ENCODE assay signal across 11 mouse cellular contexts in the genomic region with DNA sequence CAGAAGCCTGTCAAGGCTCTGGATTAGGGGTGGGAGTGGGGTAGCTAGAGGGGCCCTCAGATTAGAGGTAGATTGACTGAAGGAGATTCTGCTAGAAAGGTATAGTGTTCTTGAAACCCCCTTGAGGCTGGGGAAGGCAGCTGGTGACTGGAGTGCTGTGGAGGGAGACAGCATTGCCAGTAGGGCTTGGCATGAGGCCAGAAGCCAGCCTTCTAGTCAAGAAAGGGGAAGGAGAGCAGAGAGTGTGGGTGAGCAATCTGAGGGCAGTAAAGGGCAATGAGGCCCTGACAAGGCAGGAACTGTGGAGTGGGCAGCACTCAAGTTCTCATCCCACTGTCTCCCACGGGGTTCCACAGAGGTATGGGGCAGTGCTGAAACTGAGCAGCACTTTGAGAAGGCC. TPM values are rescaled to one million over a fixed set of nuclear protein-coding genes. Genes with fewer than 3 reads are reported as not detected.
DNase-seq lines count a peak whose midpoint lies in the region; ATAC-seq and TF ChIP-seq lines count a peak whose summit lies in the region.
"Had no signal": no experiment of that assay in that cellular context is flagged by ENCODE, and none has a peak within 500 bp of the region (broad histone marks: within the 10 kb centered on the region; RNA-seq: fewer than 3 reads in every experiment).

No protein-coding gene starts in this region.

- no peak for TF ChIP-seq POLR2A in limb, embryonic 14.5 days (IDR thresholded peaks at IDR 0.05; ENCODE audit: borderline replicate concordance, extremely low read depth, insufficient read depth, insufficient read length)

- ATAC-seq in limb, embryonic 14.5 days (ENCODE audit: low FRiP score, low read depth) = no peak

- no peaks in the 10 kb centered on the region for H3K27me3 ChIP-seq in limb, embryonic 14.5 days (ENCODE audit: control insufficient read depth, insufficient read depth, low read length)
- H3K27me3 ChIP-seq in limb, embryonic 10.5 days (ENCODE audit: low read depth, poor library complexity, severe bottlenecking) = peaks cover 12% of the 10 kb centered on the region
- H3K27me3 ChIP-seq in megakaryocyte, embryonic 14.5 days (replicated peaks) = peaks cover 41% of the 10 kb centered on the region

- no peaks in the 10 kb centered on the region for H3K9me3 ChIP-seq in limb, embryonic 14.5 days (ENCODE audit: control insufficient read depth, low read length)
- H3K9me3 ChIP-seq in limb, embryonic 10.5 days (replicated peaks) = no peaks in the 10 kb centered on the region
- no peaks in the 10 kb centered on the region for H3K9me3 ChIP-seq in megakaryocyte, embryonic 14.5 days

- WGBS in limb, embryonic 14.5 days = 100% methylated on average over 1 of the region's 1 CpGs
- WGBS in limb, embryonic 10.5 days = 60% methylated on average over 1 of the region's 1 CpGs

- H3K9ac ChIP-seq in limb, embryonic 14.5 days (ENCODE audit: low read depth, low read length, severe bottlenecking) = no peak overlapping the region

- no peak overlapping the region for H3K4me2 ChIP-seq in limb, embryonic 14.5 days (replicated peaks; ENCODE audit: low read depth, low read length, severe bottlenecking)

- no peaks in the 10 kb centered on the region for H3K4me1 ChIP-seq in limb, embryonic 14.5 days (ENCODE audit: control insufficient read depth, insufficient read depth, low read length)
- peaks cover 13% of the 10 kb centered on the region for H3K4me1 ChIP-seq in limb, embryonic 10.5 days
- peaks cover 8% of the 10 kb centered on the region; the same call in 1 of the 2 replicates for H3K4me1 ChIP-seq in megakaryocyte, embryonic 14.5 days

- H3K36me3 ChIP-seq in limb, embryonic 14.5 days (ENCODE audit: control insufficient read depth, insufficient read depth, low read length) = no peaks in the 10 kb centered on the region
- H3K36me3 ChIP-seq in limb, embryonic 10.5 days = no peaks in the 10 kb centered on the region
- no peaks in the 10 kb centered on the region for H3K36me3 ChIP-seq in megakaryocyte, embryonic 14.5 days (replicated peaks; ENCODE audit: low read length)

- H3K4me3 ChIP-seq in limb, embryonic 14.5 days (replicated peaks; ENCODE audit: low read length) = no peak overlapping the region
- H3K4me3 ChIP-seq in limb, embryonic 10.5 days = no peak overlapping the region
- H3K4me3 ChIP-seq in megakaryocyte, embryonic 14.5 days (replicated peaks) = peak overlapping the region; percentile 57

- no peak overlapping the region for H3K27ac ChIP-seq in limb, embryonic 14.5 days (replicated peaks; ENCODE audit: low read depth, low read length)
- no peak overlapping the region for H3K27ac ChIP-seq in limb, embryonic 10.5 days

- intact Hi-C loops in heart, postnatal 10 days (cut with DNase I) = no loop called here

- DNase-seq in cerebellum, postnatal 14 days = peak; percentile 34 to 69
- no peak for DNase-seq in cerebellum, adult 9-11 months
- DNase-seq in limb, embryonic 14.5 days (ENCODE audit: low spot score) = peak; percentile 26
- no peak for DNase-seq in limb, embryonic 10.5 days (ENCODE audit: low spot score)
- peak; percentile 78 for DNase-seq in adrenal gland, adult 2 months
- DNase-seq in heart, postnatal 10 days = peak; percentile 47 to 49
- no peak for DNase-seq in embryo, embryonic 9.5 days (ENCODE audit: extremely low spot score)

RNA-seq across cellular contexts. Expression of gene Gpr35, which starts 22.2 kb away (rescaled TPM):
- 0.73 and 1.1 TPM in 2 replicates for polyA plus RNA-seq in limb, embryonic 14.5 days (2012; rRNA removed)
- 0.91 and 0.98 TPM in 2 replicates for polyA plus RNA-seq in limb, embryonic 14.5 days (2014; fragmentation: Nextera tagmentation; extraction: Ambion mirVana)
- 0.13 and 0.35 TPM in 2 replicates for polyA plus RNA-seq in limb, embryonic 10.5 days (2016; fragmentation: Nextera tagmentation; extraction: Ambion mirVana)
- 1 to 10 TPM in 1 of 2 experiments, under 1 TPM in 1; 0.76 to 2.2 TPM for total RNA-seq in adrenal gland, adult 2 months (2021)
- polyA plus RNA-seq in adrenal gland, adult 2 months (2012; rRNA removed) = 1.2 and 2.1 TPM in 2 replicates
- under 1 TPM; 0.29 to 0.45 TPM for total RNA-seq in heart, postnatal 10 days (2021)
- polyA plus RNA-seq in megakaryocyte, embryonic 14.5 days (2012; ENCODE audit: insufficient read depth, low replicate concordance) = 1.1 TPM in 1 of 2 replicates, not detected in the other

RNA-seq across cellular contexts. Expression of gene Aqp12, which starts 33.3 kb away (rescaled TPM):
- polyA plus RNA-seq in limb, embryonic 14.5 days (2012; rRNA removed) = not detected in 2 replicates
- not detected in 2 replicates for polyA plus RNA-seq in limb, embryonic 14.5 days (2014; fragmentation: Nextera tagmentation; extraction: Ambion mirVana)
- not detected in 2 replicates for polyA plus RNA-seq in limb, embryonic 10.5 days (2016; fragmentation: Nextera tagmentation; extraction: Ambion mirVana)
- total RNA-seq in adrenal gland, adult 2 months (2021) = under 1 TPM in 1 of 2 experiments, not detected in 1; 0.26 TPM
- polyA plus RNA-seq in adrenal gland, adult 2 months (2012; rRNA removed) = not detected in 2 replicates
- total RNA-seq in heart, postnatal 10 days (2021) = not detected
- polyA plus RNA-seq in megakaryocyte, embryonic 14.5 days (2012; ENCODE audit: insufficient read depth, low replicate concordance) = 0.39 TPM in 1 of 2 replicates, not detected in the other
- polyA plus RNA-seq: C2C12; embryonic facial prominence, embryonic 11.5 days; limb, embryonic 11.5 days had no signal

RNA-seq across cellular contexts. Expression of gene Capn10, which starts 38.7 kb away (rescaled TPM):
- 34.9 and 39.4 TPM in 2 replicates for polyA plus RNA-seq in limb, embryonic 14.5 days (2012; rRNA removed)
- polyA plus RNA-seq in limb, embryonic 14.5 days (2014; fragmentation: Nextera tagmentation; extraction: Ambion mirVana) = 23.2 and 28.6 TPM in 2 replicates
- polyA plus RNA-seq in limb, embryonic 10.5 days (2016; fragmentation: Nextera tagmentation; extraction: Ambion mirVana) = 38.4 and 42.1 TPM in 2 replicates
- total RNA-seq in adrenal gland, adult 2 months (2021) = 10 to 100 TPM; 16.1 to 18.3 TPM
- 45.9 and 50.7 TPM in 2 replicates for polyA plus RNA-seq in adrenal gland, adult 2 months (2012; rRNA removed)
- total RNA-seq in heart, postnatal 10 days (2021) = 10 to 100 TPM in 1 of 2 experiments, 1 to 10 TPM in 1; 9.9 to 10.9 TPM
- polyA plus RNA-seq in megakaryocyte, embryonic 14.5 days (2012; ENCODE audit: insufficient read depth, low replicate concordance) = 12.4 and 15.0 TPM in 2 replicates

Comparison
In these comparisons a context has a peak if more than half of its experiments do, and no peak if none do; other contexts are left out.
1. DNase-seq: peak in cerebellum, postnatal 14 days (2 of 2), limb, embryonic 14.5 days (single experiment), adrenal gland, adult 2 months (single experiment) and heart, postnatal 10 days (2 of 2); none in cerebellum, adult 9-11 months (single experiment), limb, embryonic 10.5 days (single experiment) and embryo, embryonic 9.5 days (single experiment).